Mouse (Mus musculus) megakaryocyte, embryonic 14.5 days (primary cell): ENCODE measurements around the gene Mtif3.

ENCODE experiments used
- FLI1 ChIP-seq: IDR thresholded peaks from 2 replicates; pipeline ENCODE4 v1.6.1; 2012; ENCODE audit warnings: low read length, inconsistent platforms, mixed read lengths
- GATA1 ChIP-seq: IDR thresholded peaks from 3 replicates; pipeline ENCODE4 v1.6.1; 2012; ENCODE audit warnings: mixed read lengths, low read length, inconsistent platforms, borderline replicate concordance

DNA sequence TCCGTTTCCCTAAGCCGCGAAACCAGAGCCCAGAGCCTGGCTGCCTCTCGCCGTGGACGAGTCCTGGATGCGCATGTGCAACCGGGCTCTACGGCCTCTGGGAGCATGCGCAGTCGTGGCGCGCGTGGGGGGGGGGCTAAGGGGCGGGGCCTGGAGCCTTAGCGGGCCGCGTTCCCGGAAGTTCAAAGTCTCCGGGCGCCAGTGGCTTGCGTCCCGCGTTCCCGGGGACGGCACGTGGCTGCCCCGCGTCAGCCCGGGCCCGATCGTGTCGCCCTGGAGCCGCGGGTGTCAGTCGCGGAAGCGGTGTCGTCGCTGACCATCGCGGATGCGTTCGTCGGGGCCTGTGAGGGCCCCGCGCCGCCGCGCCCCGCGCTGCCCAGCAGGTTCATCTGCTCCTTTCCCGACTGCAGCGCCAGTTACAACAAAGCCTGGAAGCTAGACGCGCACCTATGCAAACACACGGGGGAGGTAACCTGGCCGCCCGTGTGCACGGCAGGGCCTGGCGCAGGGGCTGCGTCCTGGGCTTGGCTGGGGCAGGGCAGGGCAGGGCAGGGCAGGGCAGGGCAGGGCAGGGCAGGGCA, 15.0 kb downstream of the Mtif3 start, which contains the start of gene Gtf3a:
- no peak for TF ChIP-seq GATA1
- TF ChIP-seq FLI1: no peak
